Mouse (Mus musculus): ENCODE data around the gene Trp63.

DNA sequence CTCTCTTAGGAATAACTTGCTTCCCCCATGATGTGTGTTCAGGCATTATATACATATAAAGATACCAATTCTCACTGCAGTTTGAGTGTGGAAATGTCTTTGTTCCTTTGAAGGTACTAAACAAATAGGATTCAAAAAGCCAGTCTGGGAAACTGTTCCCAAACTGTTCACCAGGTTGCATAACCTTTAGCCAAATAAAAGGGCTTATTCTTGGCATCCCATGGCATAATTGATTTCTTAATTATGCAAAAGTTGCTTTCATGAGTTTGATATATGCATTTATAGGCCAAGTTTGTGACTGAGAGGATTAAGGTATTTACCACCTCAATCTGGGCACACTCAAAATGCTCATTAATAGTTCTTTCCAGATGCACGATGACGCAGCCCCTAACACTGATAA, 192.1 kb downstream of the Trp63 start:
- no peak for TF ChIP-seq EP300 (IDR thresholded peaks at IDR 0.05; ENCODE audit: low read depth)
- TF ChIP-seq CTCF (IDR thresholded peaks at IDR 0.05; ENCODE audit: low read depth), result no peak
